11 mouse cellular contexts compared by ENCODE assay signal in genomic region chr6:8472125-8472524, GRCm38 (mm10).
"Had no signal": no experiment of that assay in that cellular context is flagged by ENCODE, and none has a peak within 500 bp of the region (broad histone marks: within the 10 kb centered on the region; RNA-seq: fewer than 3 reads in every experiment).

No protein-coding gene starts in this region.

- DNase-seq: kidney, postnatal 14 days; midbrain, embryonic 14.5 days; right cerebral cortex, postnatal 4 days; spleen, adult 18-20 months; thymus, adult 18-20 months; thymus, postnatal 14 days had no signal

- H3K9ac ChIP-seq: liver, embryonic 15.5 days; neural tube, embryonic 12.5 days had no signal

- H3K4me2 ChIP-seq: liver, embryonic 11.5 days; liver, embryonic 15.5 days; neural tube, embryonic 12.5 days had no signal

- H3K9me3 ChIP-seq: limb, embryonic 10.5 days; liver, embryonic 15.5 days; neural tube, embryonic 12.5 days had no signal

- H3K27ac ChIP-seq: left cerebral cortex, adult 2 months; limb, embryonic 10.5 days; liver, embryonic 15.5 days; neural tube, embryonic 12.5 days had no signal

- H3K36me3 ChIP-seq: limb, embryonic 10.5 days; liver, embryonic 15.5 days; neural tube, embryonic 12.5 days had no signal

- H3K4me3 ChIP-seq: left cerebral cortex, adult 2 months; limb, embryonic 10.5 days; liver, embryonic 15.5 days; neural tube, embryonic 12.5 days had no signal

- H3K27me3 ChIP-seq: neural tube, embryonic 12.5 days had no signal

- H3K4me1 ChIP-seq: limb, embryonic 10.5 days; neural tube, embryonic 12.5 days had no signal
